Mouse (Mus musculus): Measurements from ENCODE around the gene Sdc1.
A peak's percentile ranks its signal among the peaks of the same experiment; 100 is the strongest.

The Sdc1 gene

GRCm38 (mm10) chr12:8770946-8771843, at the start of gene Sdc1:
TSS of gene Sdc1 (plus strand) at chr12:8771323.
- DNase-seq (ENCODE audit: low read depth in 1 of 2, low spot score in 2 of 2): no peak

GRCm38 (mm10) chr12:8726890-8727289, 44.2 kb upstream of the Sdc1 start:
- no peak for DNase-seq (ENCODE audit: low read depth in 1 of 2, low spot score in 2 of 2)

GRCm38 (mm10) chr12:8728739-8729138, 42.4 kb upstream of the Sdc1 start:
- DNase-seq (ENCODE audit: low read depth in 1 of 2, low spot score in 2 of 2): no peak

GRCm38 (mm10) chr12:8753654-8754053, 17.5 kb upstream of the Sdc1 start:
- no peak for DNase-seq (ENCODE audit: low read depth in 1 of 2, low spot score in 2 of 2)

- no peak for DNase-seq (ENCODE audit: low read depth in 1 of 2, low spot score in 2 of 2)
These were observed 17.0 kb upstream of the Sdc1 start for GRCm38 (mm10) chr12:8754116-8754515.

- DNase-seq (ENCODE audit: low read depth in 1 of 2, low spot score in 2 of 2): no peak
These were observed 13.1 kb upstream of the Sdc1 start for GRCm38 (mm10) chr12:8758029-8758428.

GRCm38 (mm10) chr12:8759115-8759514, 12.0 kb upstream of the Sdc1 start:
- no peak for DNase-seq (ENCODE audit: low read depth in 1 of 2, low spot score in 2 of 2)

GRCm38 (mm10) chr12:8759779-8760178, 11.3 kb upstream of the Sdc1 start:
- no peak for DNase-seq (ENCODE audit: low read depth in 1 of 2, low spot score in 2 of 2)

GRCm38 (mm10) chr12:8760561-8760960, 10.6 kb upstream of the Sdc1 start:
- DNase-seq (ENCODE audit: low read depth in 1 of 2, low spot score in 2 of 2): no peak

- DNase-seq (ENCODE audit: low read depth in 1 of 2, low spot score in 2 of 2): no peak
These were observed 10.1 kb upstream of the Sdc1 start for GRCm38 (mm10) chr12:8761058-8761457.

GRCm38 (mm10) chr12:8762667-8763066, 8.5 kb upstream of the Sdc1 start:
- no peak for DNase-seq (ENCODE audit: low read depth in 1 of 2, low spot score in 2 of 2)

GRCm38 (mm10) chr12:8764221-8764930, 6.7 kb upstream of the Sdc1 start:
- peak in 1 of 2 experiments; percentile 0 for DNase-seq (ENCODE audit: low read depth in 1 of 2, low spot score in 2 of 2)

- no peak for DNase-seq (ENCODE audit: low read depth in 1 of 2, low spot score in 2 of 2)
These were observed 789 bp downstream of the Sdc1 start for GRCm38 (mm10) chr12:8771844-8772380.

- DNase-seq (ENCODE audit: low read depth in 1 of 2, low spot score in 2 of 2): no peak
These were observed 1.5 kb downstream of the Sdc1 start for GRCm38 (mm10) chr12:8772451-8773143.

GRCm38 (mm10) chr12:8773336-8773735, 2.2 kb downstream of the Sdc1 start:
- no peak for DNase-seq (ENCODE audit: low read depth in 1 of 2, low spot score in 2 of 2)

GRCm38 (mm10) chr12:8774183-8774582, 3.1 kb downstream of the Sdc1 start:
- no peak for DNase-seq (ENCODE audit: low read depth in 1 of 2, low spot score in 2 of 2)

GRCm38 (mm10) chr12:8776206-8776605, 5.1 kb downstream of the Sdc1 start:
- no peak for DNase-seq (ENCODE audit: low read depth in 1 of 2, low spot score in 2 of 2)

GRCm38 (mm10) chr12:8776741-8777140, 5.6 kb downstream of the Sdc1 start:
- DNase-seq (ENCODE audit: low read depth in 1 of 2, low spot score in 2 of 2): no peak

GRCm38 (mm10) chr12:8778106-8778505, 7.0 kb downstream of the Sdc1 start:
- no peak for DNase-seq (ENCODE audit: low read depth in 1 of 2, low spot score in 2 of 2)

- DNase-seq (ENCODE audit: low read depth in 1 of 2, low spot score in 2 of 2): no peak
These were observed 8.7 kb downstream of the Sdc1 start for GRCm38 (mm10) chr12:8779851-8780250.

- no peak for DNase-seq (ENCODE audit: low read depth in 1 of 2, low spot score in 2 of 2)
These were observed 10.0 kb downstream of the Sdc1 start for GRCm38 (mm10) chr12:8781121-8781520.
